Mouse (Mus musculus): ENCODE data around the gene Kif1bp.

Gene Kif1bp

GRCm38 (mm10) chr10:62556558-62556901 lies 21.7 kb downstream of the Kif1bp start:
- no peak for DNase-seq (ENCODE audit: low spot score in 2 of 2)

GRCm38 (mm10) chr10:62555705-62556557 lies 22.3 kb downstream of the Kif1bp start:
- no peak for DNase-seq (ENCODE audit: low spot score in 2 of 2)

DNA sequence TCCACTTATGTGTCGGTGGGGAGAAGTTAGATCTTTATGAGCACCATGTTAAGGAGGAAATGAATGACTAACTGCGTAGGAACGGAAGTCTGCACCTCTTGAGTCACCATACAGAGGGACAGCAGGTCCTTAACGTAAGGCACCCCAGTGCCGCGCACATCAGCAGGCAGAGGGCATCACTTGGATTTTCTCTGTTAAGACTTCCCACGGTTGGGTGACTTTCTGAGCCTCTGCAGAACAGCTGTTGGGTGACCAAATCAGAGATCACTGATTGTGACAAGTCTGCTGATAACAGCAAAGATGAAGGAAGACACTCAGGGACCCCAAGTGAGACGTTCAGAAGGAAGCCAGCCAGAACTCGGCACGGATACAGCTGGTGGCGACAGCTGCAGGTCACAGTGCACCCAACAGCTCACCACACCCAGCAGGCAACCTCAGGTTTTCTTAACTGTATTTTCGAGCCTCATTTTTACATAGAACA lies 24.6 kb downstream of the Kif1bp start:
- DNase-seq (ENCODE audit: low spot score in 2 of 2): no peak

DNA sequence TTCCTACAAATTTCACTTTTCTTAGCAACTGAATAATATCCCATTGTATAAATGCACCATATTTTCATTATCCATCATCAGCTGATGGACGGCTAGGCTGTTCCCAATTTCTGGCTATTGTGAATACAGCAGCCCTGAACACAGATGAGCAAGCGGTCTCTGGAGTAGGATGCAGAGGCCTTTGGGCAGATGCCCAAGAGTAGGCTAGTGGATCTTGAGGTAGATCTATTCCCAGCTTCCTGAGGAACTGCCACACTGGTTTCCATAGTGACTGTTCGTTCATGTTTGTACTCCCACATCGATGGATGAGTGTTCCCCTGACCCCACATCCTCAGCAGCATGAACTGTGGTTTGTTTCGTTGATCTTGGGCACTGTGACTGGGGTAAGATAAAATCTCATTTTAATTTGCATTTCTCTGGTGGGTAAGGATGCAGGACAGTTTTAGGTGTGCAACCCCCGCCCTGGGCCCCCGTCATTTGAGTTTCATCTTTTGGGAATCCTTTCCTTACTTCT lies 27.4 kb downstream of the Kif1bp start:
- no peak for DNase-seq (ENCODE audit: low spot score in 2 of 2)

DNA sequence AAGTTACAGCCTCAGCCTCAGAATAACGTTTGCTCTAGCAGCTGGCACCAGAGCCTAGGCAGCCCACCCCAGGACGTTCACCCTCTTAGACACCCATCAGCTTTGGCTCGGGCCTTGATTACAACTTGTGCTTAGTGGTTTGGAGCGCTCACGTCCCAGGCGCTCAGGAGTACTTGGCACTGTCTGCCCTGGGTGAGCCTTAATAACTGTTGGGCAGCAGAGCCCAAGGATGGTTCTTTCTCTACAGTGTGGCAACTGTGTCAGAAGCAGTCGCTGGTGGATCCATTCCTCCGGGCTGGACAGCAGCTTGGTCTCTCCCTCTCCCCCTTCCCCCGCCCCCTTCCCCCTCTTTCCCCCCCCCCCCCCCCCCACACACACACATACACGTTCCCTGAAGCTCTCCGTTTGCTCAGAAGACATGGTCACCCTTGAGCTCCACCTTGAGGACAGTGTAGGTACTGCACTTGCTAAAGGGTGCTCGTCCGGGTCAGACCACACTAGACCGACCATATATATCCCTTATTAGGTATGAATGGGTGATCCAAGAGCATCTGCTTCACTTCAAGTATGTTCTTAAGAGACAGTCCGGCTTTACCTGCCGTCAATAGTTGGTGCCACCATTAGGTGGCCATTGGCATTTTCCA lies 28.6 kb downstream of the Kif1bp start:
- peak; percentile 41 to 78 for DNase-seq (ENCODE audit: low spot score in 2 of 2)

- no peak for DNase-seq (ENCODE audit: low spot score in 2 of 2)
These were observed 31.8 kb downstream of the Kif1bp start for GRCm38 (mm10) chr10:62546441-62546840.

GRCm38 (mm10) chr10:62545759-62546158 lies 32.5 kb downstream of the Kif1bp start:
- DNase-seq (ENCODE audit: low spot score in 2 of 2): no peak

DNA sequence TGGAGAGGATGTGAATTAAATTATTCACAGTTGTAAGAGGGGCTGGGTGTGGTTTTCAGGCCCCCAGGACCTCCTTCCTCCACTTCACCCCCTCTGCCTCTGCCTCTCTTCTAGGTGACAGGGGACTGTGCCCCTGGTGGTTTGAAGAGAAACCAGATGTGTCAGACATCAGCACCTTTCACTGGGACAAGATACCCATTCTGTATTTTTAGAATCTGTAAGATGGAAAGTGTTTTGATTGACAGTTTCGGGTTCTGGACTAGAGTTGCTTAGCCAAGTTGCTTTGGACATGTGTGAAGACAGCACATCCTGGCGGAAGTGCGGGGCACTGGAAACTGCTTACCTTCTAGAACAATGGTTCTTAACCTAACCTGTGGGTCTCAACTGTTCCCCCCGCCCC lies 33.9 kb downstream of the Kif1bp start:
- no peak for DNase-seq (ENCODE audit: low spot score in 2 of 2)

DNA sequence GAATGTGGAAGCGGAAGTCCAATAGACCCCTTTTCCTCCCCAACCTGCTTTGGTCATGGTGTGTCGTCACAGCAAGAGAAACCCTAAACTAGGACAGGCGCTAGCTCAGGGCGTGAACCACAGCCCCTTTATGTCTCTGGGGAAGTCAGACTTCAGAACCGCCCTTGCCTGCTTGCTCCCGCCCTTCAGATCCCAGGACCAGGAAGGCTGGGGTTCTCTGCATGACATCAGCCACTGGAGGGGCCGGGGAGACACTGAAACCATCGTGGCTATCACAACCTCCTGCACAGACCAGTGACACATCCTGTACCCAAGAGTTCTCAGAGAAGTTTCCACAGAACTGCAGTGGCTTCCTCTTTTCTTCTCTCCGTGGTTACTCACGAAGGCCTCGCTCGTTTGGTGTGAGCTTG lies 34.9 kb downstream of the Kif1bp start:
- no peak for DNase-seq (ENCODE audit: low spot score in 2 of 2)

GRCm38 (mm10) chr10:62542928-62543327 lies 35.3 kb downstream of the Kif1bp start:
- no peak for DNase-seq (ENCODE audit: low spot score in 2 of 2)

GRCm38 (mm10) chr10:62542507-62542906 lies 35.8 kb downstream of the Kif1bp start:
- DNase-seq (ENCODE audit: low spot score in 2 of 2): no peak

DNA sequence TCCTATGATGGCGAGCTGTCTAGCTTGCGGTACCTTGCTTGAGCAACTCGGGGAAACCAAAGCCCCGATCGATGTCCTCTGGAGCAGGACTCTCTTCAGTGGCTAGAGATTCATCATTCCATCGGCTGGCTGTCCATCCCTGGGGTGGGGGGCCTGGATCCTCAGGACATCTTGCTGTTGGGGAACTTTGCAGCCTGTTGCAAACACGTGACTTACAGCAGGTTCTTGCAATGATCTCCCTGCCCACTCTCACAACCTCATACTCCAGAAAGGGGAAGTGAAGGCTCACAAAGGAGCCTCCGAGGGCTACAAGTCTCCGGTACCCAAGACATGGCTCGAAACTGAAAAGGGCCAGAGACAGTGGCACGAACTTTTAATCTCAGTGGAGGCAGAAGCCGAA lies 36.8 kb downstream of the Kif1bp start:
- no peak for DNase-seq (ENCODE audit: low spot score in 2 of 2)

DNA sequence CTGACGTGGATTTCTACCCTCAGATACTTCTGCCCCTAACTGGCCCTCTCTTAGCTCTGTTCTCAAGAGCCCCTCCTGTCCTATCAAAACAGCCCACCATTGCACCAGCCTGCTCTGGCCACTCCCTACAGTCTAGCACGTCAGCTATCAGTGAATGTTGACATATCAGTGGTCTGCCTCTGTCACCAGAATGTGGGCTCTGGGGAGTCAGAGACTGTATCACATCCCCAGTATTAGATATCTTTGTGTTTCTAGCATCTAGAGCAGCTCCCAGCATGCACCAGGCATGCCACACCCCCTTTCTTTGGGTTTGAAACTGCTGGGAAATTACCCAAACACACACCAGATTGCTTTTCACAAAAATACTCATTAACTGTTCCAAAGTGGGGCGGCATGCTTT lies 37.5 kb downstream of the Kif1bp start:
- DNase-seq (ENCODE audit: low spot score in 2 of 2): no peak

DNA sequence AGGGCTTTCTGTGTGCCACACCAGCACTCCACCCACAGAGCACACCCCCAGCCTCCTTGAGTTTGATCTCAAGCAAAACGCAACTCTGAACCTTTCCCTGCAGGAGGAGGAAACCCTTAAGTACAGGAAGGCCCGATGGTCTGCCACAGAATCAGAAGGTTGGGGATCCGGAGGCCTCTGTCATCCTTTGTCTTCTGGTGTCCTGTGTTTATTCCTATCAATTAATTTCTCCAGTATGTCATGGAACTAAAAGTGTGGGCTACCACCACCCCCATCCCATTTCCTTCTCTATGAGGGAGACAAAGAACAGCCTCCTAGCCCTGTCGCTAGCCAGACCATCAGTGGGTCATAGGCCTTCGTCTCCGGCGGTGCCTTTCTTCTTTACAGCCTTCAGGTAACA lies 43.7 kb downstream of the Kif1bp start:
- DNase-seq (ENCODE audit: low spot score in 2 of 2): no peak

DNA sequence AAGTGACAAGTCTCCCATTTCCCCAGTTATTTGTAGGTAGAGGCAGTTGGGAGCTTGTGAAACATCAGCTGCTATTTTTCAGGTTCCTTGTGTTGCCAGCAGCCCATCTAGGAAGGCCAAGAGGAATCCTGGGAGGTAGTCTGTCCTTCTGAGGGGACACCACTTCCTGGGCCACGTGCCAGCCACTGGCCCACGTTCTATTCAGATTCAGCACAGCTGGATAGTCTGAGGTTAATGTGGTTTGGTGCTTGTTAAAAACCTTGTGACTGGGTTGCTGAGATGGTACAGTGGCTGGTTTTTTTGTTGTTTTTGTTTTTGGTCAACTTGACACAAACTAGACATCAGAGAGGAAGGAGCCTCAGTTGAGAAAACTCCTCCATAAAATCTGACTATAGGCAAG lies 45.4 kb downstream of the Kif1bp start:
- no peak for DNase-seq (ENCODE audit: low spot score in 2 of 2)

DNA sequence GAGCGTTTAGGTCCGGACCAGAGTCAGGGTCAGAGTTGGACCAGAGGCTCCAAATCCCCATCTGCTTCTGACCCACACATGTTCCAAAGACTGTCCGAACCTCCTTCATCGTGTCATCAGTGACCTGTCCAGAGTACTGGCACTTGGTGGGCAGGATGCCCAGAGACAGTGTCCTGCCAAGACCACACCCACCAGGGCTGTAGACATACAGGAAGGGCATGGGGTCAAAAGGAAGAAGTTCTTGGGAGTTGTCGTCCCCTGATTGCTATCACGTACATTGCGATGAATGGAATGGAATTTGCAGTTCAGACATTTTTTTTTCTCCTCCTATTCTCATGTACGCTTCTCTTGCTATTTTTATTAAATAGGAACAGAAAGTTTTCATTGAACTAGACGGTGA lies 48.1 kb downstream of the Kif1bp start:
- no peak for DNase-seq (ENCODE audit: low spot score in 2 of 2)

- no peak for DNase-seq (ENCODE audit: low spot score in 2 of 2)
These were observed 50.9 kb downstream of the Kif1bp start, which contains the start of gene Srgn for GRCm38 (mm10) chr10:62527351-62527750. TSS of gene Srgn (minus strand) at chr10:62527451.

DNA sequence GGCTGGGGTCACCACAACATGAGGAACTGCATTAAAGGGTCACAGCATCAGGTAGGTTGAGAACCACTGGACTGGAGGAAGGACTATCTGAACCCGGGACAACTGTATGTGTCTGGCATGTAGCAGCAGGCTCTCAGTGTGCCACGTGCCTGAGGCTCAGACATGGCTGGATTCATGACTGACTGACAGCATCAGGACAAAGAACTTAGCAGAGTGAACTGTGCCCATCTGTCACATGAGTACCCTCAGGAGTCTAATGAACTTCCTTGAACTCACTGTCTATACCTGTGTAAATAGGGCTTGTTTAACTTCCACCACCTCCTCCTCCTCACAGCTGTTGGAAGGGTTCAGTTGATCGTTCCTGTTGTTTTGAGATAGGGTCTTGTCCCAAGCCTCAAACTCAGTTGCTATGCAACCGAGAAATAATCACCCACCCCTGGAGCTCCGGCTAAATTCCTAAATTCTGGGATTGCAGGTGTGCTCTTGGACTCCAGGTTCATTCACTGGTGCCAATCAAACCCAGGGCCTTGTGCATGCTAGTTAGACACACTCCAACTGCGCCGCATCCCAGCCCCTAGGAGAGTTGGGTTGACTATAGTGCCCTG lies 55.8 kb downstream of the Kif1bp start:
- DNase-seq (ENCODE audit: low spot score in 2 of 2): no peak

DNA sequence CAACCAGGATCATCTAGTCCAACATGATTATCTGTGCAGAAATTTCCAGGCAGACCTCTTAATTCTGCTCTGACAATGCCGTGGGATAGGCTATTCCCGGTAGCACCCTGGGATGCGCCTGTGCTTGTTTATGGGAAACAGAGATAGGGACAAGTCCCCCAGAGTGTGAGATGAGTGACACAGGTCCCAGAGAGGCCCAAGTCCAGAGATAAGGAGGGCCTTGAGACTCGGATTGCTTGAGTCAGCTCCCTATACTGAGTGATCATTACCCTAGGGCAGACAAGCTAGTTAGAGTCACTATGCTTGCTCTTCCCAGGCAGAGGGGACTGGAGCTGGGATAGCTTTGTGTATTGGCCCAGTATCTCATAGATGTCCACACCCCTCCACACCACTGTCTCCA lies 56.5 kb downstream of the Kif1bp start:
- DNase-seq (ENCODE audit: low spot score in 2 of 2): no peak

GRCm38 (mm10) chr10:62520911-62521310 lies 57.3 kb downstream of the Kif1bp start:
- no peak for DNase-seq (ENCODE audit: low spot score in 2 of 2)

GRCm38 (mm10) chr10:62517511-62517910 lies 60.7 kb downstream of the Kif1bp start:
- DNase-seq (ENCODE audit: low spot score in 2 of 2): no peak

- DNase-seq (ENCODE audit: low spot score in 2 of 2): no peak
These were observed 65.4 kb downstream of the Kif1bp start for GRCm38 (mm10) chr10:62512855-62513254.

DNA sequence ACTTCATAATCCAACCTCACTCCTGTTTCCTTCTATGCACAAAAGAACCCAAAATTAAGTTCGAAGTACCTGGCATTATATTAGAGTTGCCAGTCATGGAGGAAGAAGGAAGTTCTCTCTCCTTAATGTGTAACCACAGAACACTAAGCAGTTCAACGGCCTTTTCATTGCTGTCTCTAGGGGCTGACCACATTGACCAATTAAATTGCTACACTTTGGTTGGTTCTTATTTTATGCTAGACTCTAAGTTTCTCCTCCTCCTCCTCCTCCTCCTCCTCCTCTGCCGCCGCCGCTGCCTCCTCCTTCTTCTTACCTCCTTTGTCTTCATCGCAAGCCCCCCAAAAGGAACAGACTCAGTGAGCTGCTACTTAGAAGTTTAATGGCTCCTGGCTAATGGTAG lies 66.7 kb downstream of the Kif1bp start:
- no peak for DNase-seq (ENCODE audit: low spot score in 2 of 2)

Data from cerebellum, postnatal 4 days (tissue).